Mouse (Mus musculus) spleen, adult 2 months (tissue): Measurements from ENCODE around the gene Ccdc59. TPM values are rescaled to one million over a fixed set of nuclear protein-coding genes. Genes with fewer than 3 reads are reported as not detected.

Source experiments
- DNase-seq, 2 experiments: peaks; one replicate each; pipeline versions ENCODE4 v3.0.0 to v3.0.0-alpha.2; 2012 to 2021; ENCODE audit warnings: low spot score in 2 of 2, low read depth in 1 of 2
- H3K27ac ChIP-seq: fragments of 200-500 bp; 2 replicates; pipeline ENCODE4 v1.5.1; 2012; ENCODE audit warnings: low read length, inconsistent platforms; ENCODE audit not compliant: insufficient read depth
- H3K27me3 ChIP-seq: fragments of 200-500 bp; 2 replicates; pipeline ENCODE4 v1.6.1; 2012; ENCODE audit warnings: mild to moderate bottlenecking, moderate library complexity, low read length, inconsistent platforms; ENCODE audit not compliant: control insufficient read depth, insufficient read depth
- H3K36me3 ChIP-seq: fragments of 200-500 bp; 2 replicates; pipeline ENCODE4 v1.6.1; 2012; ENCODE audit warnings: mild to moderate bottlenecking, low read length, inconsistent platforms; ENCODE audit not compliant: control insufficient read depth, insufficient read depth
- H3K4me1 ChIP-seq: fragments of 200-500 bp; 2 replicates; pipeline ENCODE4 v1.6.1; 2011; ENCODE audit warnings: inconsistent platforms; ENCODE audit not compliant: control insufficient read depth, insufficient read depth, insufficient read length
- H3K4me3 ChIP-seq: fragments of 200-500 bp; 2 replicates; pipeline ENCODE4 v1.5.1; 2011; ENCODE audit warnings: mild to moderate bottlenecking, inconsistent platforms; ENCODE audit not compliant: insufficient read depth, insufficient read length; ENCODE audit errors: extremely low read depth
- CTCF ChIP-seq: fragments of 200-500 bp; IDR thresholded peaks from 2 replicates; pipeline ENCODE4 v1.5.1; 2011; ENCODE audit warnings: mild to moderate bottlenecking, inconsistent platforms; ENCODE audit not compliant: insufficient read depth, insufficient read length, insufficient replicate concordance; ENCODE audit errors: extremely low read depth
- POLR2A ChIP-seq: fragments of 200-500 bp; IDR thresholded peaks from 2 replicates; pipeline ENCODE4 v1.6.1; 2011; ENCODE audit warnings: low read depth, low read length, inconsistent platforms
- WGBS: fragments of 180-500 bp; shearing (Covaris S2); methylation state at CpG from one replicate; pipeline ENCODE4 v1.1.7; 2018; 5-methylcytosine and 5-hydroxymethylcytosine counted together
- polyA plus RNA-seq: library from polyadenylated mRNA; depleted of rRNA; stranded (reverse); fragments of >200 nt; gene quantifications from 2 replicates; pipeline ENCODE4 v1.2.3, GENCODE M21; 2012; rRNA removed

Gene Ccdc59
- polyA plus RNA-seq, 1 experiment = 3.2 TPM

GRCm38 (mm10) chr10:105806259-105807010 lies 34.4 kb upstream of the Ccdc59 start:
- 90% methylated on average over 7 of the region's 7 CpGs for WGBS
- no peaks in the 10 kb centered on the region for H3K27me3 ChIP-seq
- H3K4me3 ChIP-seq = no peak overlapping the region
- no peak for TF ChIP-seq CTCF
- no peak overlapping the region for H3K27ac ChIP-seq
- H3K36me3 ChIP-seq = no peaks in the 10 kb centered on the region
- no peaks in the 10 kb centered on the region for H3K4me1 ChIP-seq
- no peak for DNase-seq

GRCm38 (mm10) chr10:105834627-105835228 lies 6.1 kb upstream of the Ccdc59 start:
- peak in 1 of 2 experiments; percentile 9 for DNase-seq
- WGBS = 72% methylated on average over 10 of the region's 10 CpGs

GRCm38 (mm10) chr10:105842574-105842973 lies 1.7 kb downstream of the Ccdc59 start:
- Histone ChIP-seq H3K4me1 (peaks cover 6% of the 10 kb centered on the region), H3K4me3 (no peak overlapping the region)
- TF ChIP-seq CTCF (no peak), POLR2A (no peak)

More at GRCm38 (mm10) chr10:105834627-105835228, 6.1 kb upstream of the Ccdc59 start:
- Histone ChIP-seq H3K27me3 (no peaks in the 10 kb centered on the region), H3K36me3 (peaks cover 5% of the 10 kb centered on the region; the same call in 1 of the 2 replicates), H3K4me3 (no peak overlapping the region), H3K27ac (no peak overlapping the region), H3K4me1 (no peaks in the 10 kb centered on the region)
- TF ChIP-seq POLR2A (no peak), CTCF (no peak)

GRCm38 (mm10) chr10:105850286-105850685 lies 9.4 kb downstream of the Ccdc59 start:
- peaks cover 17% of the 10 kb centered on the region for H3K36me3 ChIP-seq
- DNase-seq = no peak
- 89% methylated on average over 5 of the region's 5 CpGs for WGBS
- no peaks in the 10 kb centered on the region for H3K27me3 ChIP-seq
- no peaks in the 10 kb centered on the region; the same call in 1 of the 2 replicates for H3K4me1 ChIP-seq
- no peak overlapping the region for H3K27ac ChIP-seq
- H3K4me3 ChIP-seq = no peak overlapping the region
- TF ChIP-seq POLR2A (no peak), CTCF (no peak)

More at GRCm38 (mm10) chr10:105842574-105842973, 1.7 kb downstream of the Ccdc59 start:
- WGBS = 90% methylated on average over 7 of the region's 7 CpGs
- H3K27me3 ChIP-seq = no peaks in the 10 kb centered on the region
- H3K27ac ChIP-seq = no peak overlapping the region
- no peak for DNase-seq
- peaks cover 23% of the 10 kb centered on the region for H3K36me3 ChIP-seq

GRCm38 (mm10) chr10:105851136-105851535 lies 10.3 kb downstream of the Ccdc59 start:
- H3K4me1 ChIP-seq = no peaks in the 10 kb centered on the region
- 85% methylated on average over 4 of the region's 4 CpGs for WGBS
- H3K4me3 ChIP-seq = no peak overlapping the region
- no peak for DNase-seq
- H3K36me3 ChIP-seq = peaks cover 14% of the 10 kb centered on the region
- no peak overlapping the region for H3K27ac ChIP-seq
- no peaks in the 10 kb centered on the region for H3K27me3 ChIP-seq
- TF ChIP-seq CTCF (no peak), POLR2A (no peak)

- H3K4me1 ChIP-seq = no peaks in the 10 kb centered on the region
- H3K4me3 ChIP-seq = no peak overlapping the region
- no peaks in the 10 kb centered on the region for H3K27me3 ChIP-seq
- 49% methylated on average over 4 of the region's 4 CpGs for WGBS
- H3K36me3 ChIP-seq = no peaks in the 10 kb centered on the region
- no peak overlapping the region for H3K27ac ChIP-seq
- TF ChIP-seq CTCF = no peak
- no peak for TF ChIP-seq POLR2A
- DNase-seq = no peak
Observed at GRCm38 (mm10) chr10:105867312-105867711, 26.4 kb downstream of the Ccdc59 start.

Other genes with a start within 250 kb of the Ccdc59 start
- gene Mettl25, start 313 bp downstream of the Ccdc59 start, polyA plus RNA-seq = 3.9 and 6.2 TPM in 2 replicates